Mouse (Mus musculus) intestine, embryonic 15.5 days (tissue): ENCODE measurements around the gene Ice1. TPM values are rescaled to one million over a fixed set of nuclear protein-coding genes. Genes with fewer than 3 reads are reported as not detected.

Experiments
- ATAC-seq: fragments of 200-750 bp; cut with Nextera tagmentation; 2 replicates; pipeline ENCODE4 v1.8.0; 2017; ENCODE audit warnings: moderate TSS enrichment, moderate library complexity
- H3K27ac ChIP-seq: fragments of 300-500 bp; sonication (generic); 2 replicates; pipeline ENCODE4 v1.5.1; 2015; ENCODE audit warnings: mild to moderate bottlenecking, inconsistent platforms
- H3K27me3 ChIP-seq: fragments of 300-500 bp; sonication (generic); replicated peaks from 2 replicates; pipeline ENCODE4 v1.6.1; 2015; ENCODE audit warnings: inconsistent platforms
- H3K36me3 ChIP-seq: fragments of 300-500 bp; sonication (generic); 2 replicates; pipeline ENCODE4 v1.6.1; 2015; ENCODE audit warnings: inconsistent platforms
- H3K4me1 ChIP-seq: fragments of 300-500 bp; sonication (generic); replicated peaks from 2 replicates; pipeline ENCODE4 v1.6.1; 2015; ENCODE audit warnings: inconsistent platforms
- H3K4me2 ChIP-seq: fragments of 300-500 bp; sonication (generic); replicated peaks from 2 replicates; pipeline ENCODE4 v1.6.1; 2015; ENCODE audit warnings: mild to moderate bottlenecking, inconsistent platforms
- H3K4me3 ChIP-seq: fragments of 300-500 bp; sonication (generic); replicated peaks from 2 replicates; pipeline ENCODE4 v1.5.1; 2015; ENCODE audit warnings: inconsistent platforms
- H3K9ac ChIP-seq: fragments of 300-500 bp; sonication (generic); 2 replicates; pipeline ENCODE4 v1.6.1; 2015; ENCODE audit warnings: inconsistent platforms
- H3K9me3 ChIP-seq: fragments of 300-500 bp; sonication (generic); 2 replicates; pipeline ENCODE4 v1.6.1; 2016; ENCODE audit warnings: inconsistent platforms
- WGBS: fragments of 180-500 bp; shearing (Covaris S2); methylation state at CpG from one replicate; pipeline ENCODE4 v1.1.7; 2015; 5-methylcytosine and 5-hydroxymethylcytosine counted together
- polyA plus RNA-seq: library from polyadenylated mRNA; unstranded; fragments of >200 nt; fragmentation: Nextera tagmentation; extraction: Ambion mirVana; gene quantifications from 2 replicates; pipeline ENCODE4 v1.2.1, GENCODE M21; 2015

The Ice1 gene
- polyA plus RNA-seq, 1 experiment from 2014 or later, result 14.2 TPM

GRCm38 (mm10) chr13:70533412-70533811 lies 104.0 kb downstream of the Ice1 start:
- Histone ChIP-seq H3K27me3 (no peaks in the 10 kb centered on the region), H3K4me3 (no peak overlapping the region), H3K36me3 (no peaks in the 10 kb centered on the region), H3K9me3 (no peaks in the 10 kb centered on the region), H3K27ac (no peak overlapping the region), H3K4me2 (no peak overlapping the region), H3K9ac (no peak overlapping the region), H3K4me1 (no peaks in the 10 kb centered on the region)
- ATAC-seq, result no peak
- 89% methylated on average over 5 of the region's 5 CpGs for WGBS

GRCm38 (mm10) chr13:70532719-70533118 lies 104.7 kb downstream of the Ice1 start:
- no peak overlapping the region for H3K4me3 ChIP-seq
- H3K27me3 ChIP-seq, result no peaks in the 10 kb centered on the region
- ATAC-seq, result no peak
- H3K36me3 ChIP-seq, result no peaks in the 10 kb centered on the region
- no peaks in the 10 kb centered on the region for H3K9me3 ChIP-seq
- no peaks in the 10 kb centered on the region for H3K4me1 ChIP-seq
- 87% methylated on average over 10 of the region's 10 CpGs for WGBS
- H3K9ac ChIP-seq, result no peak overlapping the region
- no peak overlapping the region for H3K4me2 ChIP-seq
- H3K27ac ChIP-seq, result no peak overlapping the region

DNA sequence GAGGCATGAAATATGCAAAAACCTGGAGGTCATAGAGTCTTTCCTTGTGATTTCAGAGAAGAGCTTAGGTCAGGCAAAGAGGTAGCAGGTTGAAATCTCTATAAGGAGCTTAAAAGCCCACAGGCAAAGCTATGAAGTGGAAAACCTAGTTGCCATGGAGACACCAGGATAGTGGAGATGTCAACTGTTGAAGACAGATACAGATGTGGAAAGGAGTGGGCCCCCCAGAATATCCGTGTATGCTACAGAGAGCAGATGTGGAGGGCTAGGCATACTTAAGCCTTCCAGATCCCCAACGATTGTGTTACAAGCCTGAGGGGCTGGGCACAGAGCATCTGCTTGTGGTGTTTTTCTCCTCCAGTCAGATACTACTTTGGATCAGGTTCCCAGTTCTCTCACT lies 119.8 kb downstream of the Ice1 start:
- H3K9me3 ChIP-seq, result no peaks in the 10 kb centered on the region
- no peaks in the 10 kb centered on the region for H3K4me1 ChIP-seq
- no peak overlapping the region for H3K27ac ChIP-seq
- no peak for ATAC-seq
- 77% methylated on average over 2 of the region's 2 CpGs for WGBS
- no peak overlapping the region for H3K9ac ChIP-seq
- H3K4me2 ChIP-seq, result no peak overlapping the region
- H3K36me3 ChIP-seq, result no peaks in the 10 kb centered on the region
- no peak overlapping the region for H3K4me3 ChIP-seq
- H3K27me3 ChIP-seq, result no peaks in the 10 kb centered on the region

- 82% methylated on average over 2 of the region's 2 CpGs for WGBS
These were observed 122.4 kb downstream of the Ice1 start for GRCm38 (mm10) chr13:70515004-70515403.

DNA sequence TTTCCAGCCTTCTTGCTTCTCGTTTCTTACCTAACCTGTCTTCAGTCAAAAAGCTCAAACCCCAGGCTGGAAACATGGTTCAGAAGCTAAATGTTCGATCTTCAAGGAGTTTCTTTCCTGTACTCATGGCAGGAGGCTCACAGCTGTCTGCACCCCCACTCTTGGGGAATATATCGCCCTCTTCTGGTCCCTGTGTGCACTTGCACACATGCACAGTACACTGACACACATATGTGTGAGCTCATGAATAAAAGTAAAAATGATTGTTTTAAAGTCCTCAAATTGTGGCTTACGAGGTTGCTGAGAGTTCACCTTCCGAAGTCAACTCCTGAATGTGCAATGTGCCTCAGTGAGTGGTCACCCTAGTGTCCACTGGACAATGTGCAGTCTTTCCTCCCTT lies 127.2 kb downstream of the Ice1 start:
- H3K27me3 ChIP-seq, result no peaks in the 10 kb centered on the region
- no peak overlapping the region for H3K9ac ChIP-seq
- 74% methylated on average over 5 of the region's 5 CpGs for WGBS
- no peak overlapping the region for H3K27ac ChIP-seq
- no peaks in the 10 kb centered on the region for H3K9me3 ChIP-seq
- ATAC-seq, result no peak
- no peak overlapping the region for H3K4me2 ChIP-seq
- H3K4me1 ChIP-seq, result no peaks in the 10 kb centered on the region
- no peak overlapping the region for H3K4me3 ChIP-seq
- H3K36me3 ChIP-seq, result no peaks in the 10 kb centered on the region

More at GRCm38 (mm10) chr13:70515004-70515403, 122.4 kb downstream of the Ice1 start:
- no peak for ATAC-seq
- H3K9me3 ChIP-seq, result no peaks in the 10 kb centered on the region
- H3K4me3 ChIP-seq, result no peak overlapping the region
- H3K36me3 ChIP-seq, result no peaks in the 10 kb centered on the region
- no peaks in the 10 kb centered on the region for H3K27me3 ChIP-seq
- no peaks in the 10 kb centered on the region for H3K4me1 ChIP-seq
- no peak overlapping the region for H3K4me2 ChIP-seq
- H3K9ac ChIP-seq, result no peak overlapping the region
- H3K27ac ChIP-seq, result no peak overlapping the region

DNA sequence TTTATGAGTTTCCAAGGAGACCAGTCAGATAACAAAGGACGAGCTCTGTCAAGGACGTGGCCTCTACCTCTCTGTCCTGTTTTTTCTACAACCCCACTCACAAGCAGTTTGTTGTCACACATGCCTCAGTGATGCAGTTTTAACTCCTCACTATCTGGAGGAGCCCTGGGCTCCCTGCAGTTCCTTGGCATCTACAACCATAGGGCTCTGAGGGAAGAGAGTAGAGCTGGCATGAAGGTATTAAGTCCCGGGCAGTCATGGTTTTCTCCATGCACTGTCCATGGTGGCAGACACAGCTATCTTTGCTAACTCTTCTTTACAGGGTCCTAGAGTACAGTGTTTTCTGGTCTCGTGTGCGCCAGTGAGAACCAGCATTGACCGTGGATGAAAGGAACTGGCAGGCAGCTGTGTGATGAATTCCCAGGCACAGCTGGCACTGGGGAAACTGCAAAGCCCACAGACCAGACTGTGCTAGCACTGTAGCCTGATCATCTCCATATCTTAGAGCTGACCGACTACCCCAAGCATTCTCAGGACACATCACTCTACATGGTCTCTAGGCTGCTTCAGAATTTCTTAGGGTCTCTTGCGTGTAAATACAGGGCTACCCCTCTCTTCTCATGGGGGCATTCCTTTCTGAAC lies 127.9 kb downstream of the Ice1 start:
- no peak for ATAC-seq
- Histone ChIP-seq H3K27me3 (no peaks in the 10 kb centered on the region), H3K4me1 (no peaks in the 10 kb centered on the region)

GRCm38 (mm10) chr13:70508708-70509374 lies 128.6 kb downstream of the Ice1 start:
- Histone ChIP-seq H3K27ac (no peak overlapping the region), H3K4me2 (no peak overlapping the region), H3K27me3 (no peaks in the 10 kb centered on the region), H3K36me3 (no peaks in the 10 kb centered on the region), H3K9ac (no peak overlapping the region), H3K4me3 (no peak overlapping the region), H3K4me1 (no peaks in the 10 kb centered on the region), H3K9me3 (no peaks in the 10 kb centered on the region)
- 59% methylated on average over 5 of the region's 5 CpGs for WGBS
- ATAC-seq, result no peak

More for the DNA sequence above, 127.9 kb downstream of the Ice1 start:
- Histone ChIP-seq H3K4me3 (no peak overlapping the region), H3K36me3 (no peaks in the 10 kb centered on the region), H3K9ac (no peak overlapping the region), H3K9me3 (no peaks in the 10 kb centered on the region), H3K4me2 (no peak overlapping the region), H3K27ac (no peak overlapping the region)
- WGBS, result 73% methylated on average over 8 of the region's 8 CpGs

Other genes starting within 250 kb of the Ice1 start
- 1.7 and 1.9 TPM in 2 replicates for gene Adamts16, start 204.2 kb upstream of the Ice1 start, polyA plus RNA-seq